Mouse (Mus musculus): ENCODE measurements around the gene Plxnc1.

Gene Plxnc1

DNA sequence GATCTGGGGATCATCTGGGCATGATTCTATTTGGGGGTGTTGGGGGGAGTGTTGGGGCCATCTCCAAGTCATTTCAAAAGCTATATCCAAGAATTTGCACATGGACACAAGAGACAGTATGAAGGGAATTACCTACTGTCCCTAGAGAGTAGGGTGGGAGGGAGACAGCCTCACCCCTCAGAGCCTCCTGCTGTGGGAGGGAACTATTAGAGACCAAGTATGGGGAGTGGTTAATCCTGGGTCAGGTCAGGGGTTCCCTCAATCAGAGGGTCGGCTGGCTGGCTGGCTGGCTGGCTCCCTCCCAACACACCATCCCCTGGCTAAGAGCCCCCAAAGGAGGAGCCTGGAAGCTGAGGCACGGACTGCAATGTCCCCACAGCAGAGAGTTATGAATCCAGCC, 24.7 kb downstream of the Plxnc1 start:
- DNase-seq, result no peak

DNA sequence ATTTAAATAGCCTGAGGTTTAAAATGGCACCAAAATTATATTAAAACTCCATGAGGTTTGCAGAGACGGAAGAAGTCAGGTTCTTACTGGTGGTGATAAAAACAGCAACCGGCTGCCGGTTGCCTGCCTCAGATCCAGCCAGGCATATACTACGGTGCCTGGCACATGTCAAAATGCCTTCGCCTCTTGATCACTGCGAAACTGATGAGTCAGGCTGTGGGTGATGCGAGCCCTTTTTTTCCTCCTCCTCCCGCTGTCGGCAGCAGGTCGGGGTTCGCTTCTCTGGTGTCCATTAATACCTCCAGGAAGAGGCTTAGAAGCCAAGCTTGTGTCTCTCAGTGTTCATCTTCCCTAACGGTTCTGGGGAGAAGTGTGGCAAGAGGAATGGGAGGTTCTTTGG, 25.1 kb downstream of the Plxnc1 start:
- DNase-seq, result peak; percentile 30 to 63

DNA sequence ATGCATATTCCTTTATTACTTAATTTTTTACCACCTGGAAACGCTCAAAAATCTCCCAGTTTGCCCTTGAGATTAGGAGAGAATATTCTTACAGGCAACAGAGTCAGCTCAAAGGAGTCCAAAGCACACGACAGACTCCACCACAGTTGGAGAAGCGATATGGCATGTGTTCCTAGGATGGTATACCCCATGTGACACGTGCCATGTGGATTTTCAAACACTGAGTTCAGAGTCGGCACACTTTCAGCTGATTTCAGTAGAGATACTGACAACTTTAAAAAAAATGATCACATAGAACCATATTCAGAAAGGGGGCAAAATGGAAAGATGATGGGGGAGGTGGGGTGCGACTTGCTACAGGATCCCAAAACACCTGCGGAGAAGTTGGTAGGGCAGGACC, 26.0 kb downstream of the Plxnc1 start:
- no peak for DNase-seq

DNA sequence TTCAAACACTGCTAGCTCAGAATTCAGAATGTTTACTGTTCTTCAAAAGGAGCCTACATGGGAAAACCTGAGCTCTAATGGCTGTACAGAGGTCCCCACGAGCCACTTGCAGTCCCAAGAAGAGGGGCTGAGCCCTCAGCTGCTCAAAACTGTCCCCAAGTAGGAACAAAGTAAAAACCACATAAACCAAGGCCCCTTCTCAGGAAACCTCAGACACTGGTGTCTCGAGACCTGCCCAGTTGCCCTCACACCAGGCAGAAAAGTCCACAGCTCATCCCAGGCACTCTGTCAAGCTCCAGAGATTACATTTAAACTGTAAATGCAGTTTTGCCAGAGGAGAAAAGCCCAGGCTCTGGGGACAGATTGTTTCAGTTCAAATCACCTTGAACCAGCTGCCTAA, 26.6 kb downstream of the Plxnc1 start:
- no peak for DNase-seq

DNA sequence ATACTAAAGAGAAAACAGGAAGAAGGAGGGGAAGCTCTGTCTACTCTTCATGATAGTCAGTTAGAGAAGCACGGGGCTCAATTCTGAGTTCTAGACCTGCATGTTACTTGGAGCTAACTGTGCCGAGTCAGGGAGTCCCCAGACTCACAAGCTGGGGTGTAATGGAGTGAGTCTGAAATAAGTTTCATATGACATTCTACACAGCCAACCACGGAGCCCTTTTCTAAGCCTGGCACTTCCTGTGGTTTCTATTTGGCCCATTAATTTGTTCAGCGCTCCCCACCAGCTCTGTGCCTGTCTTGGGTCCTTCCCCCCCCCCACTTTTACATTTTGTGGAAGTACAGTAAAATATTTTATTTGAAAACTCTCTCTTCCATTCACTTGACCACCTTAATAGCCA, 27.3 kb downstream of the Plxnc1 start:
- no peak for DNase-seq

DNA sequence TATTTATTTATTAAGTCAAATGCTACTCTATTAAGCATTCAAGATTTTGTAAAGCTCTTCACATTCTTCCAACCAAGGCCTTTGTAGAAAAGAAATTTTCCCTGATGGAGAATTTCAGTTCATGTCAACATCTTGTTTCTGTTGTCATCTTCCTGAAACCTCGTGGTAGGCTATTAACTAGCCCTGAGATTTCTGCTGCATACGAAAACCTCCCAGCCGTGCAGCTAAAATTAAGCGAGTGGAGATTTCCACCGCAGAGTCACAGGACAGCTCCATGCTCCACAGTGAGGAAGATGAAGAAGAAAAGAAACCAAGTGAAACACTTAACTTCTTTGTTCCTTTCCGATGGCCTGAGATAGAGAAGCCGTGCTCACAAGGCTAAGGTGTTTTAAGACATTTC, 28.0 kb downstream of the Plxnc1 start:
- no peak for DNase-seq

DNA sequence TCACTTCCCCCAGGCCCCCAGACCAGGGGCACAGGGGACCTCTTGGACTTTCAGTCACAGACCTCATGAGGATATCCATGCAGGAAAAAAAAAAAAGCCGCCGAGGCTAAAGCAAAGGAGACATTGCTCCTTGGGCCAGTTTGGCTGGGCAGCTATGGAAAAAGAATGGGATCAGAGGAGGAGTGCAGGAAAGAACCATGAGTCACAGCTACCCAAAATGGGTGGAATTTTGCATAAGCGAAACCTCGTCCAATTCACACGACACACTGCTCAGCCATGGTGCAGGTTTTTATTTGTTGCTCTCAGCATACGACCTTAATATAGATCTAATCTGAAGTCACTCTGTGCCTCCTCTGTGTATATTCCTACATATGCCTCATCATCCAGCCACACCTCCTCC, 28.9 kb downstream of the Plxnc1 start:
- DNase-seq, result no peak

DNA sequence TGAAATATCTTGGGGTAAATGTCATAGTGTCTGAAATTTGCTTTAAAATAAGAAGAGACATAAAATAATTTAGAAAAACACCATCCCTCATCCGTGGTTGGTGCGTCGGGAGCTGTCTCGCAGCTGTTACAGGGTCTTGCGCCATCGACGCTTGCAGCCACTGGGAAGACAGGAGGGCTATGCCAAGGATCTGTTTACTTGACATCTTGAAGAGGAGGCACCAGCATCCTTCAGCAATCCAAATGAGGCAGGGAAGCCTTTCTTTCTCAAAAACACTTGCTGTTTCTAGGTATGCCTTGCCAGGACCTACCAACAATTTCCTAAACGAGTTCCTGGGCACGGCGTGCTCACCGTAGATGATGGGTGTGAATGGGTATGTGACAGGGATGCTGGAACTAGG, 30.6 kb downstream of the Plxnc1 start:
- DNase-seq, result no peak

DNA sequence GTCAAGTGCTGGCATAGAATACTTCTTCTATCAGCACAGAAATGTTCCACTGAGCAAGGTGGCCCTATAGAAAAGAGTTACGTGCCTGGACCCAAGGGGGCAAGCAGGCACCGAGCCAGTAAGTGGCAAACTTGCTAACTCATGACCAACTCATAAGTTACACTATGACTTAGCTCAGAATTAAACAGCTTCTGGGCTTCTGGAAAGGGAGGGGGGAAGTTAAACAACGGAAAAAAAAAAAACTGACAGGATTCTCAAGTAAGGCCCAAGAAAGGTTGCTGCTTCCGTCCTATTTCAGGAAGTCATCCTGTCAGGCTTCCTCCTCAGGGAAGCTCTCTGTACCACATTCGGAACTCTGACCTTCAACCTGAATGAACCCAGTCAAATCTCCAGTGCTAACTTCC, 31.3 kb downstream of the Plxnc1 start:
- DNase-seq, result no peak

DNA sequence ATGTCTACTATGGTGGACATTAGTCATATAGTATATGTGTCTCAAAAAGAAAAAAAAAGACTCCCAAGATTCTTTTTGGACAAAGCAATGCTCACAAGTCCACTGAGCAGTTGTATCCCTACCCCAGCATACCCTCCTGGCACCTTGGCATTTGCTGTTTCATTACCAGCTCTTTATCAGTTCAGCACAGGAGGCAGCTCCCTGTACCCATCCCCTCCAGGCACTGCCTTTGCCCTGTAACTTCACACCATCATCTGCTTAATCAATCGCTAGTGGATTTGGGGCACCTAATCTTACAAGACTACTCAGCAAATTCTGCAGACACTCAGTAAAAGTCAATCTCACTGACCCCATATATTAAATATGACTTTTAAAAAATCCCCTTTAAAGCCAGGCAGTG, 32.1 kb downstream of the Plxnc1 start:
- no peak for DNase-seq

DNA sequence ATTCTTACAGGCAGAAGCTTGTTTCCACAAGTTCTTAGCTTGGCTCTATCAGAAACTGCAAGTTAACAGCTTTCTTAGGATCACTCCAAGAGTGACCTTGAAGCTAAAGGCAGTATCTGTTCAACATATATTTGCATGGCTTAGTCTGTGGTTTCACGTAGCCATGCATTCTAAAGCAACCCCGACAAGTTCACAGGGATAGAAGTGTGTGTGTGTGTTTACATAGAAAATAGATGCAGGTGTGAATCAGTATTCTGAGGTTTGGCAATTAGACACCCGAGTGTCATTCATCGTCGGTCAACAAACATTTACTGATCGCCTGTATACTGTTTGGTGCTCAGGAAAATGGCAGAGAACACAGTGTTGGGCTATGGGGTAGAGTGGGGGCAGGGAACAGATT, 33.5 kb downstream of the Plxnc1 start:
- no peak for DNase-seq

DNA sequence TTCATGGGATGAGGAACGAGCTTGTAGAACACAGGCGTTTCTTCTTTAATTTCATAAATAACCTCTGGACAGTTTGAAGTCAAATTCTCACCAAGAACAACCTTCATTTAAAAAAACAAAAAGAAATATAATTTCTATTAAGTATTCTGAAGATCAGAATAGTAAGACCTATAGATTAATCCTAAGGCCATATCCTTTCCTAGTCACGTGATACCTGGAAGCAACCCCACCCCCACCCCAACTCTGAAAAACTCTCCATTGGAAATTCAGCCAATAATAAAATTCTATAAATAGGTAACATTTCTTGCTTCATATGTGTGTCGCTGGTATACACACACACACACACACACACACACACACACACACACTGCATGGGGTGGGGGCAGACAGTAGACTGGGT, 34.1 kb downstream of the Plxnc1 start:
- DNase-seq, result no peak

DNA sequence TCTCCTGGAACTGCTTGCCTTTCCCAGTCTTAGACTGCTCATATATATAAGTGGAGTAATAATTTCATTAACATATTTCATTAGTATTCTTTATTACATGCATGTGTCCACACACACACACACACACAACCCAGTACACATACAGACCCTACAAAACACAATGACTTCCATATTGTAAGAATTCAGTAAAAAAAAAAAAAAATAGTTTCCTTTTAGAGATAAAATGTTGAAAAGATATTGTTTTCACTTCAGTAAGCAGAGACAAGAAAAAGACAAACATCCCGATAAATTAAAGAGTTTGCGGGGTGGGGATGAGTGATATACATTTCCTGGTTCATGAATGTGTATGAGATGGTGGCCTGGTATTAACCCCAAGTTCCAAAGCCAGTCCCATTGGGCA, 34.8 kb downstream of the Plxnc1 start:
- no peak for DNase-seq

DNA sequence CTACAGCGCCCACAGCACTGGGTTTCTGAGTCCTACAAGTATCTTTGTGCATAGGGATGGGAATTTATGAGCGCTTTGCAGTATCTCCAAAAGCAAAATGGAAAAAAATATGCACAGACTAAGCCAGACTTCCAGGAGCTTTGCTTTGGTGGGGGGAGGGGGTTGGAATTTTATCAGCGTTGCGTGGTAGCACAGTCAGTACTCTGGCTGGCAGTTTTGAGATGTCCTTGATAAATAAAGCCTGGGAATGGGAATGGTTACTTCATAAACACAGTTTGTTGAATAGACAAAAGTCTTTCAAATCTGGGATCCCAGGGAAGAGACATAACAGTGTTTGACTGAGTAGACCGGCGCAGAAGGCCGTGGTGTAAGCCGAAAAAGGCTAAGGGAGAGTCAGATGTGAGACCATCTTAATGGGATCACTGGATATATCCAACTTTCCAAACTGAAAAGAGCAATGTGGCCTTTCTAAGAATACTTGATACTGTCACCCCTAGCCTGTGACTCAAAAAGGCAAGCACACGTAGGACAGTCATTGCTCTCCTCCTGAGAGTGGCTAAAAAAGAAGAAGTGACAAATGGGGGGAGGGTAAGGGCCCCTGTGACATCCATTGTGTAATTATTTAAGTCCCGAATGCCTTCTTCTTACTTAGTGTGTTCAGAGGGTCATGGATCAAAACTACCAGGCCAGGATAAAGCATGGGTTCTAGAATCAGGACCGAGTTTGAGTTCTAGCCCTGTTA, 35.5 kb downstream of the Plxnc1 start:
- no peak for DNase-seq

DNA sequence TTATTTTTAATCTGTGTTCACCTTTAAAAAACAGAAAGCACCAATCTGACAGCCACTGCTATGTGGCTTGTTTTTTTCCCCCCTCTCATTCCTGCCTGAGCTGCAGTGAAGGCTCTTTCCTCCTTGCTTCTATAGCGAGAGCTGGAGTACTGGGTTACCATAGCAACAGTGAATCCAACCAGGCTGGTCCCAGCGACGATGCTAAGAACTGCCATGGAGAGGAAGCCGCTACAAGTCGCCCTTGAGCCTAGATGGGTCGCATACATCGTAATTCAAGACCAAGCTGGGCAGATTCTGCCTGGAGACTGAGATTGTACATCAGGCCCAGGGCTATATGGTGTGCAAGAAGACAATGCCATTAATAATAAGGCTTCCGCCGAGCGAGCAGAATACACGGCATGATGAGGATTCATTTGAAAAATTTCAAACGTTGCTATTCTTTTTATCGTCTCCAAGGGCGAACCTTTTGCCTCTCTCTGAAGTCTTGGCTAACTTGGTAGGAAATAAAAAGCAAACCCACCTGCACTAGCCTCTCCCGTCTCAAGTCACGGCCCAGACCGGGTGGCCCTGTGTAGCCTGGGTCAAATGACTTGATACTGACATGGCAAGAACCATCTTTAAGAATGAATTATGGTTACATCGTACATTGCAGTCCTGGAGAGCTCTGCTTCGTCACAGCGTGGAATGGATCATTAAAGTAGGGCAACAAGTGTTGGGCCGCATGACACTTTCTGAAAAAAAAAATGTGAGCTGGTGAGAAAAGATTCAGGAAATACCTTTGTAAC, 38.8 kb downstream of the Plxnc1 start:
- DNase-seq, result peak; percentile 13 to 38

DNA sequence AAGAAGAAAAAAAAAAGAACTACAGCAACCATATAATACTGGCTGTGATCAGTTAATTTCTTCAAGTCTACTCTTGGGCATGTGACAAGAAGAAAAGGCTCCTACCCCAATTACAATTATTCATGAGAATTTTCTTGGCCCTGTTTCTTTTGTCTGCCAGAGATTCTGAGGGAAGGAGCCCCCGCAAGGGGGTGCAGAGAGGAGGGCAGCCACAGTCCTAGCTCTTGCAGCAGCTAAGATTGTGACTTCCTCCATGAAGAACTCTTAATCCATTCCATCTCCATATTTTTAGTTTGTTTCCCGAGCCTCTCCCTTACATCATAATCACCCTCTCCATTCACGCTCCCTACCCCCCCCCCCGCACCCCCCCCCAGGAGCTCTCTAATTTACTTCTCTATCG, 39.4 kb downstream of the Plxnc1 start:
- DNase-seq, result no peak

DNA sequence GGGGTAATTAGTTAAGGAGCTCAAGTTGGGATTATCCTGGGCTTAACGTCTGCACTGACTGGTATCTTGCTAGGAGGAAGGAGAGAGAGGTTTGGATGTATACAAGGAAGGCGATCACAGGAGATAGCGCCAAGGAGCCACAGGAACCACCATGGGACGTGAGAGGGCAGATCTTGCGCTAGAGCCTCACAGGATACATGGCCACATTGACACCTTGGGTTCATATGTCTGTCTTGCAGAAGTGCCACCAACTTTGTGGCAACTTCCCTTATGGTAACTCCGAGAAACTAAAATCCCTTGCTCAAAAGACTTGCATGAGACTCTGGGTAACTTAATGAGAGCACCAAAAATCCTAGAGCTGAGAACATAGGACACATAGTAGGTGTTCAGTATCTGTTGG, 47.7 kb downstream of the Plxnc1 start:
- DNase-seq, result no peak

DNA sequence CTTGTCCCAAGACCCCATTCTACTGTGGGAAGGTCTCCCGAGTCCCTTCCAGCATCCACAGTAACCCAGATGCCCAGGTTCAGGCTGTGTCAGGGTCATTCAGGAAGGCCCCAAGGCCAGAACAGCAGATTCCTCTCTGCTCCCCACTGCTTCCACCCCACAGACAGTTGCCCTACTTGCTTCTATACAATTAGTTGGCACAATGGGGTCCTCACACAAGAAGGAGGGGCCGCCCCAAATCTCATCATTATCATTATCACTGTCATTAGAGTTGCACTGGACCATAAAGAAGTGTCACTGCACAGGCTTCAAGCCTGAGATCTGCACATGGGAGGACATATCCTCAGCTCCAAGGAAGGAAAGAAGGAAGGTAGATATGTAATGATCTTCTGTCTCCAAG, 48.3 kb downstream of the Plxnc1 start:
- no peak for DNase-seq

DNA sequence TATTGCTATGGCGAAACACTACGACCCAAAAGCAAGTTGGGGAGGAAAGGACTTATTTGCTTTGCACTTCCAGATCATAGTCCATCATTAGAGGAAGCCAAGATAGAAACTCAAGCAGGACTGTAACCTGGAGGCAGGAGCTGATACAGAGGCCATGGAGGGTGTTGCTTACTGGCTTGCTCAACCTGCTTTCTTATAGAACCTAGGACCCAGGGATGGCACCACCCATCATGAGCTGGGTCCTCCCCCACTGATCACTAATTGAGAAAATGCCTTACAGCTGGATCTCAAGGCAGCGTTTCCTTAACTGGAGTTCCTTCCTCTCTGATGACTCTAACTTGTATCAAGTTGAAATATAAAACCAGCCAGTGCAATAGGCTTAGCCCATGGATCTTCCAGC, 48.8 kb downstream of the Plxnc1 start:
- no peak for DNase-seq

DNA sequence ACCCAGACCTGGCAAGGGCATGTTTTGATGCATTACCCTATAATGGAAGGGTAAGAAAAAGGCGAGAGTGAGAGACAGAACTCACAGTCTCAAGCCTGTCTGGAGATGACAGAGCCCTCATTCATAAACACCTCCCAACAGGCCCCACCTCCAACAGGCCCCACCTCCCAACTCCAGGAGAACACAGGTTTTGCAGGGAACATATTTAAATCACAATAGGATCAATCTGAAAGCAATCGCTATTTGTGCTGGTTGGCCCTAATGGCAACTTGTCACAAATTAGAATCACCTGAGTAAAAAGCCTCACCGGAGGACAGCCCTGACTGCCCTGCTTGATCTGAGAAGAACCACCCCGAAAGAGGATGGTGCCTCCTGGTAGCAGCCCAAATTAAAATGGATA, 54.9 kb downstream of the Plxnc1 start:
- no peak for DNase-seq

DNA sequence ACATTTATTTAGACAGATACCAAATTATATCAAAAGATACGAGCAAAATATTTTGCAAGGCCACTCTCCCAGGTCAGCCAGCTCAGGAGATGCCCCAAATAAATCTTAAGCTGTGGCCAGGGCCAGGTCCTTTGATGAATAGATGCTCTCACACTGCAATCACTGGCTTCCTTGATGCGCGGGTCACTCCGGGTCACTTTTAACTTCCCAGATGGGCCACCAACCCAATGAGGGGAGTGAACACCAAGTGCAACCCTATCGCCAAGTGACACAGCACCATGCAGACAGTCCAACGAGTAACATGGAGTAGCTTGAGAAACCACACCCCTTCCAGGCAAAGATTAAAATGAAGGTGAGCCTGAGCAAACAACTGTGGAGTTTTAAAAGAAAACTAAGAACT, 61.4 kb downstream of the Plxnc1 start:
- DNase-seq, result no peak

DNA sequence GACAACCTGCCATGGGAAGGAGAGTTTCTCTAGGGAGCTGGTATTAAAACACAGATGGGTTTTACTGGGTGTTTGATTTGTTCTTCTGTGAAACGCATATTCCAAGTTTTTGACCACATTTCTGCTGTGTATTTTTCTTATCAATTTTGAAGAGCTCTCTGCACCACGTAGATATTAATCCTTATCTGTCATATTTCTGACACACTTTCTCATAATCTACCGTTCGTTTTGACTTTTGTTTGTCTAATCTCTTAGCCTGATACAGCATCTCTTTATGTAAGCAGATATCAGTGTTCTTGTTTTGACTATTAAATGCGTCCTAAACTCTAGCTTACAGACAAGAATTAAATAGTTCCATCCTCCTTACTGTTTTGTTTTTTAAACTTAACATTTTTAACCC, 73.1 kb downstream of the Plxnc1 start:
- no peak for DNase-seq

DNA sequence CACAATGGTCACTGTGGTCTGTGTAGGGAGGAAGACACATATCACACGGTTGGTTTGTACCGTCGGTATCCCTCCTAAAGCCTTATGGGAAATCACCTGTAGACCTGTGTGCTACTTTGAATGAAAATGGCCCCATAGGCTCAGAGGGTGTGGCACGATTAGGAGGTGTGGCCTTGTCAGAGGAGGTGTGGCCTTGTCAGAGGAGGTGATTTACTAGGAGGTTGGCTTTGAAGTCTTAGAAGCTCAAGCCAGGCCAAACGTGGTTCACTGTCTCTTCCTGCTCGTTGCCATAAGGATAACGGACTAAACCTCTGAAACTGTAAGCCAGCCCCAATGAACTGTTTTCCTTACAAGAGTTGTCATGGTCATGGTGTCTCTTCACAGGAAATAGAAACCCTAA, 73.5 kb downstream of the Plxnc1 start:
- no peak for DNase-seq

DNA sequence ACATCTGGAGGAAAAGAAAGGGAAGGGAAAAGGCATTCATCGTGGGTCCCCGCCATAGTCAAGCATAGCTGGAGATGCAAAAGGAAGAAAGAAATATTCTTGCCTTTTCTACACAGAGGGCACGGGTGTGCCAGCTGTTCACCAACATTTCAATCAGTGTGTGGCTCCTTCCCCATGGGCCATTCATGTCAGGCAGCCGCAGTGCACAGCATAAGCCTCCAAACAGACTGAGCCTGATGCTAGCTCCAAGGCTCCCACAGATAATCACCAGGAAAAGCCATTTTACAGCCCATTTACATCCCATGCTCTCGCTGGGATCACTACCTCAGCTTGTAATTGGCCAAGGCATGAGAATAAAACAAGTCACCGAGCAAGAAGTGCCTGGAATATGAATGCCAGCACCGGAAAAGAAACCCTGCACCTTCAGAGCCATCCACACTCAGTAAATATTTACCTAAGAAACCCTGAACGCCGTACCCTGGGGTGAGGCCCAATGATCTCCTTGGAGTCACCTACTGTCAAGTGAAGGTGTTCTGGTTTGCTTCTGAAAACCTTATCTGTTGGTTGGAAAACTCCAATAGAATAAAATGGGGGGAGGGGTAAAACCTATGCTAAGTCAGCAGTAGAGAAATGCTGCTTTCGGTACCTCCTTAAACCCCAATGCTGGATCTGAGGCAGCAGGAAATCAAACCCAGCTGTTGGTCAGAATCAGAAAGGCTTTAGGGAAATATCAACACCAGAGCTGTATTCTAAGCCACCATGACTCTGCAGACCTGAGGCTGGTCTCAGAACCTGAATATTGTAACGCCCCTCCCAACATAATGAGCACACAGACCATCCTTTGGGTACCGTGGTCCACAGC, 77.4 kb downstream of the Plxnc1 start:
- no peak for DNase-seq

Measured in kidney, postnatal 25 days (tissue).